Mouse (Mus musculus) c-Kit-positive CD71-negative TER-119-negative erythroid progenitor cells, embryonic 14.5 days (primary cell): ENCODE data around the gene Adgrg6.

Experiments
- DNase-seq: peaks from one replicate; pipeline ENCODE4 v3.0.0-alpha.2; 2013; ENCODE audit warnings: low read depth

The Adgrg6 gene

DNA sequence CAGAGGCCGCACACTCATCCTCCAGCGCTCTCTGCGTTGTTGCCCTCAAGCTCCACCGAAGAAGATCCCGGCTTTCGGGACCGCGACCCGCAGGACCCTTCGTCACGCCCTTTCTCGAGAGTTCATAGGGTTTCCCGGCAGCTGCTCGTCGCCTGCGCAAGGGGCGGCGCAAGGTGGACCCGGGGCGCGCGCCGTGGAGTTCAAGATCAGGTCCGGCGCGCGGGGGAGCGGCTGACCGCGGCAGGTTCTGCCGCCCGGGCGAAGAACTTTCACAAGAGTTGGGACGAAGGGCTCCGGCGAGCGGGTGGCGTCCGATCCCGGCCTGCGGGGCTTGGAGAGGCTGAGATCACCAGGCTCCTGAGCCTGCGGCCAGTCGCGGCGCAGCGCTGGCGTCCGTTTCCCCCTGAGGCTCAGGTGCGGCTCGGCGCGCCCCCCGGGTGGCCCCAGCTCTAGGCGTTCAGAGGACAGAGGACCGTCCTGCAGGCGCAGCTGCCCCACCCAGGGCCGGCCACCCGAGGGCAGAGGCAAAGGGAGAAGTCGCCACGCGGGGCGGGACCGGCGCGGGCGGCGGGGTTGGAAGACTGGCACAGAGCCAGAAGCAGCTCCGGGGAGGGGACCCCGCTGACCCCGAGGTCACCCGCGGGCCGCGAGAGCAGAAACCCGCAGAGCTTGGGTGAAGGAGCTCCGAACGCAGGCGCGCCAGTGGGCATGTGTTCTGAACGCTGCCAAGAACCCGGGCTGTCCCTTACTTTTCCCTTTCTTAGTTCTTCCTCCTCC lies at the start of gene Adgrg6:
Gene Adgrg6, minus strand, starts transcription at position 719 of the 777 bp plus-strand sequence.
- no peak for DNase-seq

- DNase-seq, result no peak
Observed at GRCm38 (mm10) chr10:14592215-14592614, 46.8 kb upstream of the Adgrg6 start.

DNA sequence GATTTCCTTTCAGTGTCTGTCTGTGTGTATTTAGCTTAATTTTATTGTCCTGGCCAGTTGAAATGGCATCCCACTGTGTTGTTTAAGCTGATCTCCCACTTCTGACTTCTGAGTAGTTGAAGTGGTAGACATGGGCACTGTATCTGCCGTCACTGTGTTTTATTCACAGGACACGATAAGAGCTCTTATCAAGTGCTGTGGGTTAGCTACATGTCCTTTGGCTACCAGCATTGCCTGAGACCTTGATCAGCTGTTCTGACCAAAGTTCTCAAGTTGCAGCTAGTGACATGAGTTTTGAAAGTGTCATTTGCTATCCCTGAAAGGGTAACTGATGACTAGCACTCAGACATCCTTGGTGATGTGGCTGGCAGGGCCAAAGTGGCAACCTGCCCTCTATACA lies 45.4 kb upstream of the Adgrg6 start:
- DNase-seq, result no peak

DNA sequence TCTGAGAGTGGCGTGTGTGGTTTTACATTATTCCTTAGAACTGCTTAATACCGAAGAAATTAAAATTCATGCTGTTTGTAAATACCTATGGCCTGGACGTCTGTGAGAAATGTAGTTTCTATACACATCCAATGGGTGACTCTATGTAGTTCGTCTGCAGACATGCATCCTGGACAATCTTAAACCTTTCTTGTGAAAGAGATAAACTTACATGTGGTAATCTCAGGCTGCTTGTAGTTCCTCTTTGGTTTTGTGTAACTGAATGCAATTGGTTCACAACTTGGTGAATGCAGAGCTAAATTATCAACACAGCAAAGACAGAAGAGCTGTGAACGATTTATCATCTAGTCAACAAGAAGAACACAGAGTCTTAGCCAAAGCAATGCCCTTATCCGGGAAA lies 44.2 kb upstream of the Adgrg6 start:
- DNase-seq, result no peak

DNA sequence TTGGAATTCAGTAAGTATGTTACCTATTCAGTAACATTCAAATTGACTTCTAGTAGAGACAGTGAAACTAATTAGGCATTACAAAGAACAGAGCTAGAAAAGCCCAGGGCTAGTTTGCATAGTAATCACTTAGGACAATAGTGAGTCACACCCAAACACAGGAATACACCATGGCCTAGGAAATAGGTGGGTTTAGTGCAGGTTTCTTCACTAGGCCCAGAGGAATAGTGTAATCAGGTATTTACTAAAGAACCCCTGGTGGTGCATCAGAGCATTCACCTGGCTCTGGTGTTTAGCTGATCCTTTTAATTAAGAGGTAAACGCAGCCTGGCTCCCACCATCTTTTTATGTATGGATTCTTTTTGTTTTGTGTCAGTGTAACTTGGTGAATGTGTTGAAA lies 38.0 kb upstream of the Adgrg6 start:
- no peak for DNase-seq

DNA sequence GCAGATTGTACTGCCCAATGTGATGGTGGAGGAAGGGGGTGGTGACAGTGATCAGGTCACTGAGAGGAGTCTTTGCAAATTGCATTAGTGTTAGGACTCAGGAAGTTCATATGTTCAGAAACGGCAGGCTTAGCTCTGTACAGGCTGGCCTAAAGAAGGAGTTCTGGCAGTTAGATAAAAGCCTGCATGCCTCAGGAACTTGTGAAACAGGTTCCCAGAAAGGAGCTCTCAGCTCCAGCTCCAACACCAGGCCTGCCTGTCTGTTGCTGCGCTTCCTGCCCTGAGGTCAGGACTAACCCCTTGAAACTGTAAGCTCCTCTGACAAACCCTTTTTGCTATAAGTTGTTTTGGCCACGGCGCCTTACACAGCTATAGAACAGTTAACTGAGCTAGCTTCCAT lies 28.8 kb upstream of the Adgrg6 start:
- DNase-seq, result no peak

GRCm38 (mm10) chr10:14571143-14571542 lies 25.7 kb upstream of the Adgrg6 start:
- no peak for DNase-seq

GRCm38 (mm10) chr10:14570616-14571015 lies 25.2 kb upstream of the Adgrg6 start:
- no peak for DNase-seq

GRCm38 (mm10) chr10:14546111-14546551 lies 672 bp upstream of the Adgrg6 start:
- DNase-seq, result no peak

- no peak for DNase-seq
Observed at GRCm38 (mm10) chr10:14544608-14544940, 885 bp downstream of the Adgrg6 start.

DNA sequence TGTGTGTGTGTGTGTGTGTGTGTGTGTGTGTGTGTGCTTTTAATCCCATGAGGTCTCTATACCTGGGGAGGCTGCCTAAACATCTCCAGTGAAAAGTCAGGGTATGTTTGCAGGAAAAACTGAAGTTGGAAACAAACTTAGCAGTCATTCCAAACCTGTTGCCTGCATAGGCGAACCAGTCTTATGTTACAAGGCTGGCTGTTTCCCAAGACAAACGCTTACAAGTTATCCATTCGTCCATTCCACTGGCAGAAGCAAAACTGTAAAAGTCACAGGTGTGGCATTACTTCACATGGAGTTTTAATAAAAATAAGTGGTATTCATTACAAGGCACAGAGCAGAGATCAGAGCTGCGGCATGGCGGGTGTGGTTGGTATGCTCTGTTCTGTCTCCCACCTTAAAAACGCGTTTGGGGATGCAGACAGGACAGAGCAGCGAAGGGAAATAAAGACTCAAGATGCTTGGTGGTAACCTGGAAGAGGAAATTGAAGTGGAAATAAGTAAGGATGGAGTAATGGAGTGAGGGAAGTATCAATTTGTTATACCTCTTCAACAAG lies 1.9 kb downstream of the Adgrg6 start:
- no peak for DNase-seq

- no peak for DNase-seq
Observed at GRCm38 (mm10) chr10:14537102-14537501, 8.4 kb downstream of the Adgrg6 start.

DNA sequence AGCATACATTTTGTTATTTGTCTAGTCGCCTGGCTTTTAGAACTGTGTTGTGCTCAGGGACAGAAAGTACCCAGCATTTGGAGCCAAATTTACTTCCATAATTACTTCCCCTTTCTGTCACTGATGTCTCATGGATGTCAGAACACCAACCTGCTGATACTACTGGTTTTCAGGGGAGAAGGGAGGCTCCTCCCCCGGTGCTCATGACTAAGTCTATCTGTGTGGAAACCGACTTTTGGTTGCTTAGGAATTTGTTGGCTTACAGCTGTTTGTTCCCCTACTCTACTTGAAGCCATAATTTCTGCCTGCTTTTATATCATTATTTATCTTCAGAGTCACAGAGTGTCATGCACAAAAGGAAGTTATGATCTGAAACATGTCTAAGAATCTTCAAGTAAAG lies 14.4 kb downstream of the Adgrg6 start:
- DNase-seq, result no peak

DNA sequence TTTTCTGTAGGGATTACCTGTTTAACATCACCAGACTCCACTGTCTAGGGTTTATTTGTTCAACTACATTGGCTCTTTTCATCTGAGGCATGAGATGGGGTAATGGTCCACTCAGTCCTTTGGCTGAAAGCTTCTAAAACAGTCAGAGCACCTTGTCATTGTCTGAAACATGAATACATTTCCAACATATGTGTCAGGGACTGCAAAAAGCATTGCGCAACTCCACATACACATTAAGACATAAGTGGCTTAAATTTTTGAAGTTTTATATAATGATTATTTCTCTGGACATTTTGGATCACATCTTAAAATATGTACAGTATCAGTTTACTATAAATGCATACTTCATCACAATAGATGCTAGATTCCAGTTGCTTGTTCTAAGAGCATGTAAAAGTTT lies 14.8 kb downstream of the Adgrg6 start:
- no peak for DNase-seq

DNA sequence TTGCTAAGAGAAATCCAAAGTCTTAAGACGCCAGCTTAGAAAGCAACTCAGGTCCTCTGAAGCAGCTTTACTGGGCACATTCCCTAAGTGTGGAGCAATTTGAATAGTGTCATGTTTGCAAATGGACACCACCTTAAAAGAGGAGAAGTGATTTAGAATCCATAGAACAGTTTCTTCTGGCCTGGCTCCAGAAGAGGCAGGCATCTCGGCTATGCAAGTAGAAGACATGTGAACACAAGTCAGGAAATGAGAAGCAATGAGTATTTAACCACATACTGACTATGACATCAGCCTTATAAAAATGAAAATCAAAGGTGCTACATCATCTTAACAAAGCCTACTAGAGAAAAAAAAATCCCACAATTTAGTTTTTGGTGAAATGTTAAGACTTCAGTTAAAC lies 17.7 kb downstream of the Adgrg6 start:
- DNase-seq, result no peak

GRCm38 (mm10) chr10:14522729-14523128 lies 22.7 kb downstream of the Adgrg6 start:
- no peak for DNase-seq

DNA sequence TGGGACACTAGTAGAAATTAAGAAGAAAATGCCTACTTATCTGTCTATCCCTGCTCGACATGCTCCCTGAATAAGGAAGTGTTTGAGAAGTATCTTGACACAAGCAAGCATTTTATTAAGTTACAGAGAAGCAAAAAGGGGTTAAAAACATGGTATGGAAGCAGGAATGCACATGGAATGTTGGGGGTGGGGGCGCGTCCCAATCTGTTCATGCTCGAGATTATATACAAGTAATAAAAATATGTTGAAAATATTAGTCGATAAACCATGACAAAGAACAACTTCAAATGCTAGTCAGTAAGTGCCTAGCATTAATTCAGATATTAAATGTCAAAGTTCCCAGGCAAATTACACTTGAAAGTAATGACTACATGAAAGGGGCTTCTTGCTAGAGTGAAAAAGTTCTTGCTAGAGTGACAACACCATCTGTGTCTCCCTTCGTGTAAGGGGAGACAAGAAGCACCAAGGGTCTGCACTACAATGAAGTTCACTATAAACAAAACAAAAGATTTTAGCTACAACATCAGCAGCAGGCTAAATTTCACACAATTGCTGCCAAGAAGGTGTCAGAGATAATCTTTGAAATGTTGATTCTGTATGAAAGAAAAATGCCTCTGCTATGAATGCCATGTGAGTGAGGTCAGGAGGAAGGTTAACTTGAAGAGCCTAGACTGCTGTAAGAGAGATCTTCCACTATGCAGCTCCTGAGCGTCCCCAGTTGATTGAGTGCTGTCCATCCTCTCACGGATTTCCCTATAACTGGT lies 24.4 kb downstream of the Adgrg6 start:
- no peak for DNase-seq

- DNase-seq, result no peak
Observed at GRCm38 (mm10) chr10:14517909-14518308, 27.6 kb downstream of the Adgrg6 start.

- DNase-seq, result no peak
Observed at GRCm38 (mm10) chr10:14511904-14512663, 33.4 kb downstream of the Adgrg6 start.

- no peak for DNase-seq
Observed at GRCm38 (mm10) chr10:14511157-14511556, 34.3 kb downstream of the Adgrg6 start.

- DNase-seq, result no peak
Observed at GRCm38 (mm10) chr10:14495658-14496057, 49.8 kb downstream of the Adgrg6 start.

DNA sequence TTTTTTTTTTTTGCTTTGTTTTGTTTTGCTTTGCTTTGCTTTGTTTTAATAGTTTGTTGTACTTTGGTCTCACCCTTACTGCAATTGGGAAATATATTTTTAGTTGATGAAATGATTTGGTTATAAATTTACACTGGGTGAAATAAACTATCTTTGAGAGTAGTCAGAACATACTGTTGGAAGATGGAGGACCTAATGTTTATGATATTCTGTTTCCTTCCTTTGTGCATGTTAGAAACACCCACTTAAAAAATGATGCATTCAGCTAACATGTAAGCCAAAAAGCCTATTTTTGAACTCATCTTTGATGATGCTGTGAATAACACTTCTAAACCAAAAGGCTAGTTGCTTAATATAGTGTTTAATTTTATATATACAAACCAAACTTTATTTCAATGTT lies 50.3 kb downstream of the Adgrg6 start:
- DNase-seq, result no peak

DNA sequence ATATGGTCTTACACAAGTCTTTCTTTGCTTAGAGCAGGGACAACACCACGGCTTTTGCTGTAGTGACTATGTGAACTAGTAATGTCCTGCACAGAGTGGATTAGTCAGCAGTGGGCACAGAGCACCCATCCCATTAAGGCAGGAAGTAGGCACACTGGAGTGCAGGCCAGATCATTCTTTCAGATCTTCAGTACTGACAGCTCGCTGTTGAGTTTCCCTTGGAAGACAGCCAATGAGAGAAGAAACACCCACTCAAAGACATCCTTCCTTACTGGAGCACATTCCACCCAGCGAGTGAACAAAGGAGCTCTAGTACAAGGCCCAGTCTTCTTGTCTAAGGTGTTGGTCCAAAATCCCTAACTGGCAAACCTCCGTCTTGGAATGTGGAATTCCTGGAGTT lies 53.6 kb downstream of the Adgrg6 start:
- no peak for DNase-seq
